Mouse (Mus musculus) testis, adult 2 months (tissue): ENCODE results near the gene B4galnt3. TPM values are rescaled to one million over a fixed set of nuclear protein-coding genes. Genes with fewer than 3 reads are reported as not detected.

Source experiments
- H3K27ac ChIP-seq: fragments of 200-500 bp; 2 replicates; pipeline ENCODE4 v1.5.1; 2012; ENCODE audit warnings: low read depth, low read length; ENCODE audit not compliant: control insufficient read depth, insufficient read depth
- H3K27me3 ChIP-seq: fragments of 200-500 bp; 2 replicates; pipeline ENCODE4 v1.6.1; 2012; ENCODE audit warnings: mild to moderate bottlenecking, low read length, moderate library complexity; ENCODE audit not compliant: control insufficient read depth, insufficient read depth
- H3K36me3 ChIP-seq: fragments of 200-500 bp; 2 replicates; pipeline ENCODE4 v1.6.1; 2012; ENCODE audit warnings: mild to moderate bottlenecking, low read length; ENCODE audit not compliant: control insufficient read depth, insufficient read depth
- H3K4me1 ChIP-seq: fragments of 200-500 bp; 2 replicates; pipeline ENCODE4 v1.6.1; 2012; ENCODE audit warnings: low read length; ENCODE audit not compliant: control insufficient read depth, insufficient read depth
- H3K4me3 ChIP-seq: fragments of 200-500 bp; 2 replicates; pipeline ENCODE4 v1.5.1; 2012; ENCODE audit warnings: low read depth, mild to moderate bottlenecking, low read length, moderate library complexity, mixed read lengths; ENCODE audit not compliant: control insufficient read depth
- CTCF ChIP-seq: fragments of 200-500 bp; IDR thresholded peaks from 2 replicates; pipeline ENCODE4 v1.5.1; 2012; ENCODE audit warnings: low read depth, mild to moderate bottlenecking, inconsistent platforms, low read length, moderate library complexity; ENCODE audit not compliant: control insufficient read depth, insufficient read depth, insufficient replicate concordance
- POLR2A ChIP-seq: fragments of 200-500 bp; IDR thresholded peaks from 2 replicates; pipeline ENCODE4 v1.6.1; 2012; ENCODE audit warnings: low read depth, mild to moderate bottlenecking, inconsistent platforms, low read length, moderate library complexity; ENCODE audit not compliant: control insufficient read depth
- polyA plus RNA-seq: library from polyadenylated mRNA; depleted of rRNA; stranded (reverse); fragments of >200 nt; gene quantifications from 2 replicates; pipeline ENCODE4 v1.2.3, GENCODE M21; 2012

The B4galnt3 gene
- polyA plus RNA-seq, 1 experiment, result 8.2 TPM

DNA sequence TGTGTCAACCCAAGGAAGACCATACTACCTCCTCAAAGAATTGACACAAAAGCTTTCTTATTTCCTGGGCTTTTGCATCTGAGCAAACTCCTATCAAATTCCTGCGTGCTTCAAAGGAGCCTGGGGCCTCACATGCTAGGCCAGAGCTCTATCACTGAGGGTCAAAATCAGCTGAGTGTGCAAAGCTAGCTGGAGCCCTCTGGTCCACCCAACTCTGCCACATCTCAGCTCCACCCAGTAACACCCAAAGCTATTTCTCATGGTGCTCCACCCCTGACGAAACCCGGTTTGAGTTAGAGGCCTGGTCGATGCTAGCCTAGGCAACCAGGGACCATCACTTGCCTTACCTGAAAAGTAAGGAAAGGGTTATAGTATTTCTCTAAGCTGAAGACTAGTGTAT, 39.2 kb downstream of the B4galnt3 start:
- no peak overlapping the region for H3K27ac ChIP-seq
- TF ChIP-seq POLR2A, result no peak
- no peak for TF ChIP-seq CTCF
- no peaks in the 10 kb centered on the region for H3K36me3 ChIP-seq
- H3K27me3 ChIP-seq, result no peaks in the 10 kb centered on the region
- no peak overlapping the region for H3K4me3 ChIP-seq
- no peaks in the 10 kb centered on the region; the same call in 1 of the 2 replicates for H3K4me1 ChIP-seq

DNA sequence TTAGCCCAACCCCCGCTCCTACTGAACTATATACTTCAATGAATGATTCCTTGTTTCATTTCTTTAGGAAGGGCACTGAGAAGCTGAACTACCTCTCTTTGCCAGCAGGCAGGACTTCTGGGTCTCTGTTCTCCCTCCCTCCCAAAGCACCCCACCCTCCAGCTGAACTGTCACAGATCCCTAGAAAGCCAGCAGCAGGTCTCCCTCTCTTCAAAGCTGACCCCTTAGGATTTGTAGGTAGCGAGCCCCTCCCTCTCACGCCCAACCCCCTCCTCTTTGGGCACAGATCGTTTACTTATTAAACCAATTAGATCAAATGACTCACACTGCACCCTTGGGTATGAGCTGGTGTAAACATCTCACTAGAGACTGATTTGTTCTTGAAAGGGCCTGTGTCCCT, 39.7 kb downstream of the B4galnt3 start:
- Histone ChIP-seq H3K27ac (no peak overlapping the region), H3K27me3 (no peaks in the 10 kb centered on the region)

DNA sequence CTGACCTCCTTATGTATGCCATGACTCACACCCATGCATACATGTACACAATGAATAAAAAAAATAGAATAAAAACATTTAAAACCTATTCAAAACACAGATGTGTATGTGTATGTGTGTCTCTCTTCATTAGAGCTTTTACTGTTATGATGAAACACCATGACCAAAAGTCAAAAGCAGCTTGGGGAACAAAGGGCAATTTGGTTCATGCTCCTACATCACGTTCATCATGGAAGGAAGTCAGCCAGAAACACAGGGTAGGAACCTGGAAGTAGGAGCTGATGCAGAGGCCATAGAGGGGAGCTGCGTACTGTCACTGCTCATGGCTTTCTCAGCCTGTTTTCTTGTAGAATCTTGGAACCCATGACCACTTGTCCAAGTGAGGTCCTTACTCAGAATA, 41.6 kb downstream of the B4galnt3 start:
- Histone ChIP-seq H3K4me3 (no peak overlapping the region), H3K27ac (no peak overlapping the region), H3K36me3 (no peaks in the 10 kb centered on the region), H3K27me3 (no peaks in the 10 kb centered on the region), H3K4me1 (no peaks in the 10 kb centered on the region; the same call in 1 of the 2 replicates)
- TF ChIP-seq POLR2A (no peak), CTCF (no peak)

More for the DNA sequence above, 39.7 kb downstream of the B4galnt3 start:
- Histone ChIP-seq H3K4me1 (no peaks in the 10 kb centered on the region; the same call in 1 of the 2 replicates), H3K36me3 (no peaks in the 10 kb centered on the region), H3K4me3 (no peak overlapping the region)
- TF ChIP-seq CTCF, result no peak
- no peak for TF ChIP-seq POLR2A

DNA sequence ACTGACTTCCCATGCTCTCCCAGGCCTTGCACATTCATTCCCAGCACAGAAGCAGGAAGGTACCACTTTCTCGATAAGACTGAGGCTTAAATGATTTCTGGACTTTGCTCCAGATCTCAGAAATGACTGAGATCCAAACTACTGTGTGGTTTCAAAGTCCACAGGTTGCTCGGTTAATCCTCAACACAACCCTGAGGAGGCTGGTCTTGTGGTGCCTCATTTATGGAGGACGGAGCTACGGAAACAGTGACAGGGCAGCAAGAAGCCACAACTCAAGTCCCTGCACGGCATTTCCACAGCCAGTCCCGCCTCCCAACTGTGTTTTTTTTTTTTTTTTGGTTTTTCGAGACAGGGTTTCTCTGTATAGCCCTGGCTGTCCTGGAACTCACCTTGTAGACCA, 43.3 kb downstream of the B4galnt3 start:
- Histone ChIP-seq H3K27me3 (no peaks in the 10 kb centered on the region), H3K27ac (no peak overlapping the region), H3K4me1 (no peaks in the 10 kb centered on the region), H3K36me3 (no peaks in the 10 kb centered on the region), H3K4me3 (no peak overlapping the region)
- TF ChIP-seq CTCF (no peak), POLR2A (no peak)

DNA sequence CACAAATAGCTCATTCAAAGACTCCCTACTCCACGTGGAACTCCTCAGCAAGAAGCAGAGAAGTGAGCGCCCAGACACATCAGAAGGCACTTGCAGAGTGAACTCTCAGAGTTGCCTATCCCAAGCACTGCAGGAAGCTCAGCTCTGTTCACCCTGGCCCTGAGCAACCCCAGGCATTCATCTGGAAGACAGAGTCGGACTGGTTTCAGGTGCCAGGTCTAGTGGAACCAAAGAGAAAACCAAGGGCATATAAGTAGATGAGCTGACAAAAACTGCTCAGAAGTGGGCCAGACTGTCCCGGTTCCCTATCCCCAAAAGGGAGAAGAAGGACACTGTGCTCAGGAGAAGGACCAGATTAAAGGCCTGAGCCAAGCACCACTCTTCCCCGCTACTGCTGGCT, 44.5 kb downstream of the B4galnt3 start:
- Histone ChIP-seq H3K4me1 (no peaks in the 10 kb centered on the region), H3K27ac (no peak overlapping the region), H3K27me3 (no peaks in the 10 kb centered on the region), H3K4me3 (no peak overlapping the region), H3K36me3 (no peaks in the 10 kb centered on the region)
- no peak for TF ChIP-seq CTCF
- TF ChIP-seq POLR2A, result no peak

DNA sequence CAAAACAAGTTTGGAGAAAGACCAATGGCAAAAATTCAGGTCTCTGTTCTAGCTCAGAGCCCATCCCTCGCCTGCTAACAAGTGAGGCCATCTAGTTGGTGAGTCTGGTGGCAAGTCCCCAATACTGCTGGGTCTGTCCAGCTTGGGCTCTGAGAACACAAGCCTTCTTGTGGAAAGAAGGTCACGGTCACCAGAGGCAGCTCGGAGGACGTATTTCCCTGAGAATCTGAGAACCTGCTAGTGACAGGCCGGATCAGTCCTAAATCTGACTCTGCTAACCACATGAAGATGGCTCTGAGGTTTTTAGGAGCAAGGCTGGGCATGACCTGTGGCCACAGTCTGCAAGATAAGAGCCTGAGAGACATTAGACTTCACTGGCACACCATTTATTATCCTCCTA, 47.7 kb downstream of the B4galnt3 start:
- H3K27me3 ChIP-seq, result no peaks in the 10 kb centered on the region
- H3K4me3 ChIP-seq, result no peak overlapping the region
- no peak for TF ChIP-seq CTCF
- TF ChIP-seq POLR2A, result no peak
- H3K36me3 ChIP-seq, result no peaks in the 10 kb centered on the region
- H3K27ac ChIP-seq, result no peak overlapping the region
- H3K4me1 ChIP-seq, result no peaks in the 10 kb centered on the region

DNA sequence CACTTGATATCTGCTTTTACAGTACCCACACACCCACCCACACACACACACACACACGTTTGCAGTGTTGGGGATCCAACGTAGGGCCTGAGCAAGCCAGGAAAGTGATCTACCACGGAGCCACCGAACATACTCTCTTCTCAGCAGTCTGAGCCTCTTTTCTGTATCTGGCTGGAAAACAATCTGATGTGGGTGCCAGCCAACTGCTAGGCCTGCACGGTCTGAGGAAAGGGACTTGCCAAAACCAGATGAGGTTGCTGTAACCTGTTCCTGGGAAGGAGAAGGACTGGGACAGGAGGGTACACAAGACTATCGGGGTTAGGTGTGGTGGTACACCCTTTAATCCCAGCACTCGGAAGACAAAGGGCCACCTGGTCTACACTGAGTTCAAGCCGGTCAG, 51.1 kb downstream of the B4galnt3 start:
- H3K4me1 ChIP-seq, result no peaks in the 10 kb centered on the region
- TF ChIP-seq POLR2A (no peak), CTCF (no peak)
- no peaks in the 10 kb centered on the region for H3K36me3 ChIP-seq
- H3K4me3 ChIP-seq, result no peak overlapping the region
- no peak overlapping the region for H3K27ac ChIP-seq
- H3K27me3 ChIP-seq, result no peaks in the 10 kb centered on the region

DNA sequence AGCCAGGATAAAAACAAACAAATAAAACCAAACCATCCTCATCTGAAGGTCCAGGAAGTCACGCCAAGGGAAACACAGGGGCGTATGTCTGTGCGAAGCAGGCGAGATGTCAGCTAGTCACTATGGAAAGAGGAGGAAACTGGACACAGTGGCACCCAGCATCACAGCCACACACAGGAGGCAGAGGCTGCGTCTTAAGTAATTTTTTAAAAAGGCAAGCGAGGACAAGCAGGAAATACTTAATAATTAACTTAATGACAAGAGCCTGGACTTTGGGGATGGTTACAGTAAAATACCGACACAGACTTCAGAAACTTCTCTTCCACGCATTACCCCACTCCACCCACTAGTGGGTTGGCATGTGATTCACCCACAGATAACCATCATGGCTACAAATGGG, 51.8 kb downstream of the B4galnt3 start:
- TF ChIP-seq POLR2A, result no peak
- no peak for TF ChIP-seq CTCF
- H3K4me3 ChIP-seq, result no peak overlapping the region
- H3K27me3 ChIP-seq, result no peaks in the 10 kb centered on the region
- H3K27ac ChIP-seq, result no peak overlapping the region
- H3K4me1 ChIP-seq, result no peaks in the 10 kb centered on the region
- no peaks in the 10 kb centered on the region for H3K36me3 ChIP-seq
